Mouse (Mus musculus): Measurements from ENCODE around the gene Gm11938. TPM values are rescaled to one million over a fixed set of nuclear protein-coding genes. Genes with fewer than 3 reads are reported as not detected.
"Not testable (repeated sequence)": the region's sequence is repeated elsewhere in the genome, so short reads cannot be mapped to it uniquely, and the experiment has no call there.

Gene Gm11938
- not detected in 2 replicates for polyA plus RNA-seq (2015; fragmentation: Nextera tagmentation; extraction: Ambion mirVana)

DNA sequence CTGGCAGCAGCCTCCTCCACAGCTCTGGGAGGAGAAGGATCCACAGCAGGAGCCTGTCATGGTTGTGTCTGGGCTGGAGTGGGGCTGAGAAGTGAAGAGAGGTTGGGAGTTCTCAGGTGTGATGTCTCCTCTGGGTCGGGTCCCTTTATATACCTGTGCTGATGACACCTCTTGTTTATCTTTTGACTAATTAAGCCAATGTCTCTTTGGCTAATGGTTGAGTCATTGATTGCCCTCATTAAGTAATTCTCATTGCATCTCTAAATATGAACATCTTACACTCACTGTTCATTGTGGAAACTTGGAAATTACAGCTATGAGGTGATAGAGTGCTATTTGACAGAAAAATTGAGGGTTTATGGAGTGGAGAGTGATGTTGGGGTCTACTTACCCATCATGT, at the start of gene Gm11938:
Gm11938 (minus strand) TSS at position 101 of the 400 bp plus-strand sequence.
- not testable (repeated sequence) for ATAC-seq; H3K4me1 ChIP-seq (replicated peaks); H3K36me3 ChIP-seq; H3K4me2 ChIP-seq (replicated peaks); H3K9ac ChIP-seq; H3K4me3 ChIP-seq (replicated peaks); H3K27me3 ChIP-seq (replicated peaks); H3K9me3 ChIP-seq; H3K27ac ChIP-seq
- 42% methylated on average over 1 of the region's 1 CpGs for WGBS

DNA sequence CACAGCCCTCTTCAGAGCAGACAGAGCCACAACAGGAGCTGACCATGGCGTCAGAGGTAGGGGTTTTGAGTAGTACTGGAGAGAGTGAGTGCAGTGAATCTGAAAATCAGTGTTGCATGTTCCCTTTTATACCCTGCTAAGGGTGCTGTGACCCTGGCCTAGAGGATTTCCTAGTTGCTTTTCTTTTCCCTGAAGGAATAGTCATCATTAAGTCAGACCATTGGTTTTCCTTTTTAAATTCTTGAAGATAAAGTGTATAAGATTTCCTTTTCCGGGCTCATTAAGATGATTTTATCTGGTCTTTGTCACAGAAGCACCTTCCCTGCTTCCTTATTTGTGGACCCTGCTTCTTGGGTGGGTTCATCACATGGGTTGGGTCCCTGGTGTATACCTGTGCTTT, 47.0 kb upstream of the Gm11938 start, which contains the start of gene Gm11555:
Gm11555 (minus strand) TSS at position 101 of the 400 bp plus-strand sequence.
- Histone ChIP-seq H3K4me3 (replicated peaks) (no peak within 1 kb of the TSS), H3K27me3 (replicated peaks) (no peaks in the 10 kb centered on the region), H3K4me1 (replicated peaks) (no peaks in the 10 kb centered on the region), H3K27ac (no peak within 1 kb of the TSS), H3K36me3 (no peaks in the 10 kb centered on the region), H3K9ac (no peak within 1 kb of the TSS), H3K4me2 (replicated peaks) (no peak within 1 kb of the TSS), H3K9me3 (no peaks in the 10 kb centered on the region)
- WGBS: 74% methylated on average over 2 of the region's 2 CpGs
- no peak for ATAC-seq

DNA sequence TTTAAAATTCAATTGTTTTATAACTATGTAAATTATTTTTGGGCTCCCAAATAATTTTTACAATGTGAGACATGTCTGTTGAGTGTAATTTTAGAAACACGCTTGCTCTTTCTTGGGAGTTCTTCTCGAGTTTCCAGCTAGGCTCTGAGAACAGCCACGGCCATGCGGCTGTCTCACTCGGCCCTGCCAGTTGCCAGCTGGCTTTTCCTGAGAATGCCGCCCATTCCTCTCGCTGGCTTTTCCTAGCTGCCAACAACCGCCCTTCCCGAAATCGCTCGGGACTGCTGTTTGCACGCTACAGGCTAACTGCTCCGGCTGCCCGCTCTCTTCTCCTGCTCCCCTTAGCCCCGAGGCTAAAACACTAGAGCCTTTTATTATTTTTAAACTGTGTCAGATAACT, 43.3 kb upstream of the Gm11938 start:
- Histone ChIP-seq H3K27me3 (replicated peaks) (no peaks in the 10 kb centered on the region), H3K9ac (no peak overlapping the region), H3K4me1 (replicated peaks) (no peaks in the 10 kb centered on the region), H3K4me3 (replicated peaks) (no peak overlapping the region), H3K4me2 (replicated peaks) (no peak overlapping the region), H3K27ac (no peak overlapping the region), H3K36me3 (no peaks in the 10 kb centered on the region), H3K9me3 (no peaks in the 10 kb centered on the region)
- WGBS: 89% methylated on average over 15 of the region's 15 CpGs
- ATAC-seq: no peak

DNA sequence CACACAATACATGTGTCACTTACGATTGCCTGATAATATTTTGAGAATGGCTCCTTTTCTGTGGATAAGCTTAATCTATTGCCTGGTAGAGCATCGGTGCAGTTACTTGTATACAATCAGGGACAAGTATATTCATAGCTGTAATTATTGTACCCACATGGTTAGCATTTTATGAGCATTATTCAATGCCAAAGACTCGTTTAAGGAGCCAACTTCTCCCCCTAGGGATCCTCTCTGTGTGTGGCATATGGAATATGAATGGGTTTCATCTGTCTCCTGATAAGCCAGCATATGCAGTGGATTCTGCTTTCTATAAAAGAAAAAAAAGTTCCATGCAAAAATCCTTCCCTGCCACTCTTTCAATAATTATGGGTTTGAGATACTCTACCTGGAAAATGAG, 41.2 kb upstream of the Gm11938 start:
- 78% methylated on average over 3 of the region's 3 CpGs for WGBS
- no peak for ATAC-seq
- Histone ChIP-seq H3K27ac (no peak overlapping the region), H3K4me3 (replicated peaks) (no peak overlapping the region), H3K9me3 (no peaks in the 10 kb centered on the region), H3K36me3 (no peaks in the 10 kb centered on the region), H3K4me1 (replicated peaks) (no peaks in the 10 kb centered on the region), H3K9ac (no peak overlapping the region), H3K4me2 (replicated peaks) (no peak overlapping the region), H3K27me3 (replicated peaks) (no peaks in the 10 kb centered on the region)

DNA sequence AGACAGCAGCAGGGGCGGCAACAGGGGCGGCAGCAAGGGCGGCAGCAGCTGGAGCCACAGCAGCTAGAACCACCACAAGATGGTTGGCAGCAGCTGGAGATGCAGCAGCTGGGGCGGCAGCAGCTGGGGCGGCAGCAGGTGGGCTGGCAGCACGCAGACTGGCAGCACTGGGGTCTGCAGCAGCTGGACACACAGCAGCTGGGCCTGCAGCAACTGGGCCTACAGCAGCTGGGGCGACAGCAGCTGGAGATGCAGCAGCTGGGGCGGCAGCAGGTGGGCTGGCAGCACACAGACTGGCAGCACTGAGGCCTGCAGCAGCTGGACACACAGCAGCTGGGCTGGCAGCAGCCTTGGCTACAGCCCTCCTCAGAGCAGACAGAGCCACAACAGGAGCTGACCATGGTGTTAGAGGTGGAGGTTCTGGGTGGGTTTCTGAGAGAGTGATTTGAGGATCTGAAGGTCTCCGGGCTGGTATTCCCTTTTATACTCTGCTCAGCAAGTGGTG, 40.6 kb upstream of the Gm11938 start, which contains the start of gene Krtap4-7:
Krtap4-7 (minus strand) TSS at position 455 of the 505 bp plus-strand sequence.
- not testable (repeated sequence) for ATAC-seq; H3K4me2 ChIP-seq (replicated peaks)

DNA sequence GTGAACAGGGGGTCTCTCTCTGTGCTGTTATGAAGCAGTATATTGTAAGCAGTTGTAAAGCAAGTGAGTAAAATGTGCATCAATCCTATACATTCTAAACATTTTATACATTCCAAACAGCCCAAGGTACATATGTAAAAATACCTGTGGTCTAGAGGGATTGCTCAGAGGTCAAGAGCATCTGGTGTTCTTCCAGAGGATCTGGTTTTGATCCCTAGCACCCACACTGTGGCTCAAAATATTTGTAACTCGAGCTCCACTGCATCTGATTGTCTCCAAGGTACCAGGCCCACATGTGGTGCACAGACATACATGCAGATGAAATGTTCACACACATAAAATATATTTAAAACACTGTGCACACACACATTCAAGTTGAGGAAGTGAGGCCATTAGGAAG, 37.8 kb upstream of the Gm11938 start:
- no peaks in the 10 kb centered on the region for H3K36me3 ChIP-seq
- no peak overlapping the region for H3K4me3 ChIP-seq (replicated peaks)
- H3K9me3 ChIP-seq: no peaks in the 10 kb centered on the region
- WGBS: 28% methylated on average over 1 of the region's 1 CpGs
- H3K27ac ChIP-seq: no peak overlapping the region
- no peaks in the 10 kb centered on the region for H3K27me3 ChIP-seq (replicated peaks)
- ATAC-seq: no peak
- no peak overlapping the region for H3K4me2 ChIP-seq (replicated peaks)
- H3K4me1 ChIP-seq (replicated peaks): no peaks in the 10 kb centered on the region
- H3K9ac ChIP-seq: no peak overlapping the region

More for the DNA sequence above, 40.6 kb upstream of the Gm11938 start, which contains the start of gene Krtap4-7:
- H3K9me3 ChIP-seq; H3K36me3 ChIP-seq; H3K27ac ChIP-seq; H3K27me3 ChIP-seq (replicated peaks); H3K4me3 ChIP-seq (replicated peaks); H3K4me1 ChIP-seq (replicated peaks); H3K9ac ChIP-seq: not testable (repeated sequence)
- WGBS: 83% methylated on average over 9 of the region's 9 CpGs

DNA sequence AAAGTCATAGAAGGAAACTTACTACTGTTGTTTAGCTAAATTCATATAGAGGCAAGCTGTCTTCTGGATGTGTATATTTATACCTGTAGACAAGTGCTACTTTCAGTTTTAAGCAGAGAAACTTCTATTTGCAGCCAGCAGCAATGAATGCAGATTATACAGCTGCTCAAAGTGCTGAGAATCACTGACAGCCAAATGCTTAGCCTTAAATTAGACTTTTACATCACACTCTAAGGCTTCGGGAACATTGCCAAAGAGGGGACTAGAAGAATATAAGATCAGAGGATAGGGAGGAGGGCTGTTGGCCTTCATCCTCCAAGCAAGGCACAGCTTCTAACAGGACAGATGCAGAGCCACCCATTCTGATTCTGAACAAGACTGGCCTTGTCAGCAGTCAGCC, 34.0 kb upstream of the Gm11938 start:
- WGBS: 71% methylated on average over 1 of the region's 1 CpGs
- H3K4me3 ChIP-seq (replicated peaks): no peak overlapping the region
- no peaks in the 10 kb centered on the region for H3K27me3 ChIP-seq (replicated peaks)
- H3K9ac ChIP-seq: no peak overlapping the region
- no peaks in the 10 kb centered on the region for H3K9me3 ChIP-seq
- H3K27ac ChIP-seq: no peak overlapping the region
- H3K4me1 ChIP-seq (replicated peaks): no peaks in the 10 kb centered on the region
- ATAC-seq: no peak
- no peaks in the 10 kb centered on the region for H3K36me3 ChIP-seq
- H3K4me2 ChIP-seq (replicated peaks): no peak overlapping the region

DNA sequence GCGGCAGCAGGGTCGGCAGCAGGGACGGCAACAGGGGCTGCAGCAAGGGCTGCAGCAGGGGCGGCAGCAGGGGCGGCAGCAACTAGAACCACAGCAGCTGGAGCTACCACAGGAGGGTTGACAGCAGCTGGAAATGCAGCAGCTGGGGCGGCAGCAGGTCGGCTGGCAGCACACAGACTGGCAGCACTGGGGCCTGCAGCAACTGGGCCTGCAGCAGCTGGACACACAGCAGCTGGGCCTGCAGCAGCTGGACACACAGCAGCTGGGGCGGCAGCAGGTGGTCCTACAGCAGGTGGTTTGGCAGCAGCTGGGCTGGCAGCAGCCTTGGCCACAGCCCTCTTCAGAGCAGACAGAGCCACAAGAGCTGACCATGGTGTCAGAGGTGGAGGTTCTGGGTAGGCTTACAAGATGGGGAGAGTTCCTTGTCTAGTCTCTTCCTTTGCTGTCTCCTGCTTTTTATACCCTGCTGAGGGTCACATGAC, 31.6 kb upstream of the Gm11938 start, which contains the start of gene Krtap4-2:
Krtap4-2 (minus strand) TSS at position 432 of the 482 bp plus-strand sequence.
- no peaks in the 10 kb centered on the region for H3K9me3 ChIP-seq
- ATAC-seq: no peak
- H3K4me1 ChIP-seq (replicated peaks): no peaks in the 10 kb centered on the region
- no peak within 1 kb of the TSS for H3K4me2 ChIP-seq (replicated peaks)
- no peaks in the 10 kb centered on the region for H3K27me3 ChIP-seq (replicated peaks)
- no peaks in the 10 kb centered on the region for H3K36me3 ChIP-seq
- H3K27ac ChIP-seq: no peak within 1 kb of the TSS
- no peak within 1 kb of the TSS for H3K9ac ChIP-seq
- no peak within 1 kb of the TSS for H3K4me3 ChIP-seq (replicated peaks)
- WGBS: 33% methylated on average over 8 of the region's 8 CpGs

DNA sequence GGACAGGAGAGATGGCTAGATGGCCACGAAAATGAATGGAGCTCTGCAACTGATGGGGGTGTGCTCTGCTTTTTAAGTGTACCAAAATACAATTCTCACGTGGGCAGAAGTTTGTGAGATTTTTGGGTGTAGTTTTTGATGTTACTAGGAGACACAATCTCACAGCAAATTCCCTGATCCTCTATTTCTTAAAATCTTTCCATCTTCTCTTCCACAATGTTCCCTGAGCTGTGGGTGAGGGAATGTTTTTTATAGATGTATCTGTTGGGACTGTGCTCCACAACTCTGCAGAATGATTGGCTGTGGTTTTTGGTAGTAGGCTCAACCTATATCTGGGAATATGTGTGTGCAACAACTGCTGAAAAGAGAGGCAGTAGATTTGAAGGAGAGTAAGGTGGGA, 30.2 kb upstream of the Gm11938 start:
- no peak overlapping the region for H3K27ac ChIP-seq
- H3K4me3 ChIP-seq (replicated peaks): no peak overlapping the region
- H3K36me3 ChIP-seq: no peaks in the 10 kb centered on the region
- 62% methylated on average over 2 of the region's 2 CpGs for WGBS
- no peaks in the 10 kb centered on the region for H3K9me3 ChIP-seq
- no peak overlapping the region for H3K4me2 ChIP-seq (replicated peaks)
- H3K9ac ChIP-seq: no peak overlapping the region
- H3K27me3 ChIP-seq (replicated peaks): no peaks in the 10 kb centered on the region
- no peak for ATAC-seq
- no peaks in the 10 kb centered on the region for H3K4me1 ChIP-seq (replicated peaks)

DNA sequence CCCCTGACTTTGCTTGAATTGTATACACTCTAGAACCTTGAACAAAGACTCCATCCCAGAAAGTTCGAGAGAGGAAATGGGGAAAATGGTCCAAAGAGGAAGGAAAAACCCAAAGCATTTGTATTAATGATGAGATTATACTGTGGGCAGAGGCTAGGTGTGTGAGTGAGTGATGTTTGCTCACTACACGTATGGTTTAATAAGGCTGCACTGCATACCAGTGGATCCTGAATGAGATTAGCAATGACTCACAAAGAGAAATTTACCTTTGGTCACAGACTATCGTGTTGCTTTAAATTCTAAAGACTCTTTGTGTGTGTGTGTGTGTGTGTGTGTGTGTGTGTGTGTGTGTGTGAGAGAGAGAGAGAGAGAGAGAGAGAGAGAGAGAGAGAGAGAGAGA, 27.8 kb upstream of the Gm11938 start:
- Histone ChIP-seq H3K4me1 (replicated peaks) (no peaks in the 10 kb centered on the region), H3K9ac (no peak overlapping the region), H3K4me2 (replicated peaks) (no peak overlapping the region), H3K4me3 (replicated peaks) (no peak overlapping the region), H3K27ac (no peak overlapping the region), H3K9me3 (no peaks in the 10 kb centered on the region), H3K27me3 (replicated peaks) (no peaks in the 10 kb centered on the region), H3K36me3 (no peaks in the 10 kb centered on the region)
- no peak for ATAC-seq
- 62% methylated on average over 3 of the region's 3 CpGs for WGBS

DNA sequence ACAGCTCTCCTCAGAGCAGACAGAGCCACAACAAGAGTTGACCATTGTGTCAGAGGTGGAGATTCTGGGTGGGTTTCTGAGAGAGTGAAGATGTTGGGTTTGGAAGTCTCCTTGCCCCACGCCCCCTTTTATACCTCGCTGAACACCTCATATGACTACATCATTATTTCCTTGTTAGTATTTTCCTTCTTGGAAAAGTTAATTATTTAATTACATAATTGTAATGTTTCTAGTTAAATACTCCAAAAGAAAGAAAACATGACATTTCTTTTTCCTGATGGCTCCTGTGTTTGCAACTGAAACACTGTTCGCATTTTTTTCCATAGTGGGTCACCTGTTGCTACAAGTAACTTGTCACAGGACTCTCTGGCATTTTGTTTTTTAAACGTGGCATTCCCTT, 25.0 kb upstream of the Gm11938 start, which contains the start of gene Krtap4-1:
Krtap4-1 (minus strand) TSS at position 101 of the 400 bp plus-strand sequence.
- H3K4me2 ChIP-seq (replicated peaks): no peak within 1 kb of the TSS
- H3K9ac ChIP-seq: no peak within 1 kb of the TSS
- no peaks in the 10 kb centered on the region for H3K36me3 ChIP-seq
- H3K4me1 ChIP-seq (replicated peaks): no peaks in the 10 kb centered on the region
- no peaks in the 10 kb centered on the region for H3K27me3 ChIP-seq (replicated peaks)
- H3K4me3 ChIP-seq (replicated peaks): no peak within 1 kb of the TSS
- H3K9me3 ChIP-seq: no peaks in the 10 kb centered on the region
- 83% methylated on average over 4 of the region's 4 CpGs for WGBS
- ATAC-seq: no peak
- no peak within 1 kb of the TSS for H3K27ac ChIP-seq

DNA sequence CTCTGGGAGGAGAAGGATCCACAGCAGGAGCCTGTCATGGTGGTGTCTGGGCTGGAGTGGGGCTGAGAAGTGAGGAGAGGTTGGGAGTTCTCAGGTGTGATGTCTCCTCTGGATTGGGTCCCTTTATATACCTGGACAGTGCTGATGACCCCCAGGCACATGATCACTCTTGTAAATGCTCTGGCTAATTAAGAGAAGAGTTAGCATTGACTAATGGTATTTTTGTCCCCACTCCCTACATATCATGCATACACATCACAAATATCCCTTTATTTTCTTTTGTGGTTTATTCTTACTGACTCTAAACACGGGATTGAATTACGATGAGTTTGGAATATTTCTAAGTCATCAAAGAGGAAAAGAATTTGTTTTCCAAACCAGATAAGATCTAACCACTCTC, 17.2 kb upstream of the Gm11938 start, which contains the start of gene Gm11562:
Gm11562 (minus strand) TSS at position 101 of the 400 bp plus-strand sequence.
- no peaks in the 10 kb centered on the region for H3K4me1 ChIP-seq (replicated peaks)
- 74% methylated on average over 2 of the region's 2 CpGs for WGBS
- H3K4me3 ChIP-seq (replicated peaks): no peak within 1 kb of the TSS
- no peak for ATAC-seq
- H3K27me3 ChIP-seq (replicated peaks): no peaks in the 10 kb centered on the region
- H3K9me3 ChIP-seq: no peaks in the 10 kb centered on the region
- no peak within 1 kb of the TSS for H3K9ac ChIP-seq
- H3K4me2 ChIP-seq (replicated peaks): no peak within 1 kb of the TSS
- H3K36me3 ChIP-seq: no peaks in the 10 kb centered on the region
- H3K27ac ChIP-seq: no peak within 1 kb of the TSS

DNA sequence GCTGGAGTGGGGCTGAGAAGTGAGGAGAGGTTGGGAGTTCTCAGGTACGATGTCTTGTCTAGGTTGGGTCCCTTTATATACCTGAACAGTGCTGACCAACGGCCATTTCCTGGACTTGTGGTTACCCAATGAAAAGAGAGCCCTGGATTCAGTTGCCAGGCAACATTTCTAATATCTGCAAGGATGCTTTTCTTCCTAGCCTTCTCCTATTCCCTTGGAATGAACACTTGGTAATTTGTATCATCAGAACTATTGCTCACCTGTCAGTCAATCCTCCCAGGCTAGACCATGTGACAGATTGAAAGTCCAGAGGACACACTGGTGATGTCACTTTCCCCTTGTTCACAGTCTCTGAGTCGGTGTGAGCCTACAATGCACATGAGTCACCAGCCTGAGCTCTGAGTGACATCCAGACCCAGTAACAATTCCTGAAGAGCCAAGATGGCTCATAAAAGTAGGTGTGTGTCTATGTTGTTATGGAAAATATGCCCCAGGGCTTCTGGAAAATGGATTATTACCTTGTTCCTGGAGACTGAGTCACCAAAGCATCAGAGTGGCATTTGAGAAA, 11.8 kb upstream of the Gm11938 start, which contains the start of gene Krtap2-4:
Krtap2-4 (minus strand) TSS at position 51 of the 568 bp plus-strand sequence.
- Histone ChIP-seq H3K4me3 (replicated peaks) (no peak within 1 kb of the TSS), H3K27ac (no peak within 1 kb of the TSS), H3K4me1 (replicated peaks) (no peaks in the 10 kb centered on the region), H3K36me3 (no peaks in the 10 kb centered on the region), H3K4me2 (replicated peaks) (no peak within 1 kb of the TSS), H3K9me3 (no peaks in the 10 kb centered on the region), H3K9ac (no peak within 1 kb of the TSS), H3K27me3 (replicated peaks) (no peaks in the 10 kb centered on the region)
- 68% methylated on average over 3 of the region's 3 CpGs for WGBS
- peak; percentile 62; the same call in 1 of the 2 replicates for ATAC-seq

Data from intestine, embryonic 15.5 days (tissue).